Comparison of ENCODE assay signal across 16 mouse cellular contexts in the genomic region with DNA sequence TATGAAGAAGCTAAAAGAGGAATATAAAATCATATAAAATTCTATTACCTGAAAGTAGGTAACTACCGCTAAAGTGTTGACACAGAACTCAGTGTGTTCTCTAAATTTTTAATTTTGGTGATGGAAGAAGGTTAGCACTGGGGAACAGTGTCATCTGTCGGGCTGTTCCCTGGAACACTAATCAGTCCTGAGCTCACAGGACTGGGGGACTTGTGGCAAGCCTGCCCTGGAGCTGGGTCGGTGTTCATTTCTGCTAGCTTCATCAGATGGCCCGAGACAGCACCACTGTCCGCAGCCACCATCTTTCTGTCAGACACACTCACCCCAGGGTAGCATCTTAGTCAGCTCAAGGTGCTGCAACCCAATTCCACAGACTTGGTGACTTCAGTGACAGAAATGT.
"Had no signal": no experiment of that assay in that cellular context is flagged by ENCODE, and none has a peak within 500 bp of the region (broad histone marks: within the 10 kb centered on the region; RNA-seq: fewer than 3 reads in every experiment).

No protein-coding gene starts in this region.

- H3K27ac ChIP-seq: neural tube, embryonic 13.5 days; neural tube, embryonic 15.5 days; stomach, embryonic 15.5 days; stomach, postnatal 0 days had no signal

- H3K36me3 ChIP-seq: neural tube, embryonic 13.5 days; neural tube, embryonic 15.5 days; stomach, embryonic 15.5 days had no signal

- H3K9ac ChIP-seq: neural tube, embryonic 13.5 days; neural tube, embryonic 15.5 days; stomach, embryonic 15.5 days had no signal

- H3K9me3 ChIP-seq: neural tube, embryonic 13.5 days; neural tube, embryonic 15.5 days; stomach, embryonic 15.5 days had no signal

- H3K27me3 ChIP-seq: neural tube, embryonic 13.5 days; neural tube, embryonic 15.5 days; stomach, embryonic 15.5 days had no signal

- H3K4me3 ChIP-seq: neural tube, embryonic 13.5 days; neural tube, embryonic 15.5 days; stomach, embryonic 15.5 days had no signal

- H3K4me1 ChIP-seq: stomach, embryonic 15.5 days had no signal

- DNase-seq: retina, postnatal 1 day; right cerebral cortex, adult 18-20 months; right cerebral cortex, postnatal 14 days; right cerebral cortex, postnatal 25 days; right cerebral cortex, postnatal 4 days; spleen, adult 18-20 months; thymus, adult 18-20 months; thymus, adult 2 months; thymus, postnatal 14 days; thymus, postnatal 25 days; thymus, postnatal 36 days; thymus, postnatal 4 days had no signal

- H3K4me2 ChIP-seq: neural tube, embryonic 13.5 days; neural tube, embryonic 15.5 days; stomach, embryonic 15.5 days had no signal
